In genomic region chr14:75527464-75528190, GRCm38 (mm10) we compare ENCODE assay signal across 8 mouse cellular contexts.
DNase-seq lines count a peak whose midpoint lies in the region; ATAC-seq lines count a peak whose summit lies in the region.

No protein-coding gene starts in this region.

- H3K36me3 ChIP-seq in neural tube, embryonic 12.5 days = no peaks in the 10 kb centered on the region
- H3K36me3 ChIP-seq in stomach, embryonic 15.5 days = no peaks in the 10 kb centered on the region

- H3K4me3 ChIP-seq in neural tube, embryonic 12.5 days = no peak overlapping the region
- H3K4me3 ChIP-seq in stomach, embryonic 15.5 days (replicated peaks) = no peak overlapping the region

- no peak overlapping the region for H3K9ac ChIP-seq in neural tube, embryonic 12.5 days
- H3K9ac ChIP-seq in stomach, embryonic 15.5 days = no peak overlapping the region

- no peaks in the 10 kb centered on the region for H3K27me3 ChIP-seq in neural tube, embryonic 12.5 days (replicated peaks)
- H3K27me3 ChIP-seq in stomach, embryonic 15.5 days (replicated peaks) = no peaks in the 10 kb centered on the region

- no peak for DNase-seq in neural tube, embryonic 10.5 days (ENCODE audit: extremely low spot score, low spot score)
- DNase-seq in cerebellum, adult 11-12 months = peak; percentile 91
- DNase-seq in gastrocnemius, adult 18-20 months (ENCODE audit: low spot score) = peak; percentile 2
- DNase-seq in kidney, postnatal 4 days = peak; percentile 69 to 78
- peak; percentile 4 for DNase-seq in lung, postnatal 36 days

- H3K4me2 ChIP-seq in neural tube, embryonic 12.5 days (replicated peaks) = no peak overlapping the region
- no peak overlapping the region for H3K4me2 ChIP-seq in stomach, embryonic 15.5 days

- H3K27ac ChIP-seq in neural tube, embryonic 12.5 days = no peak overlapping the region
- H3K27ac ChIP-seq in stomach, embryonic 15.5 days = no peak overlapping the region

- no peaks in the 10 kb centered on the region for H3K9me3 ChIP-seq in neural tube, embryonic 12.5 days
- no peaks in the 10 kb centered on the region for H3K9me3 ChIP-seq in stomach, embryonic 15.5 days

- H3K4me1 ChIP-seq in neural tube, embryonic 12.5 days = peaks cover 29% of the 10 kb centered on the region
- peaks cover 13% of the 10 kb centered on the region for H3K4me1 ChIP-seq in stomach, embryonic 15.5 days

- WGBS in neural tube, embryonic 12.5 days = 67% methylated on average over 10 of the region's 10 CpGs
- WGBS in stomach, embryonic 15.5 days = 56% methylated on average over 10 of the region's 10 CpGs

- ATAC-seq in neural tube, embryonic 12.5 days (ENCODE audit: low FRiP score, low read depth) = peak; percentile 74
- ATAC-seq in stomach, embryonic 15.5 days (ENCODE audit: insufficient read depth, low FRiP score, low read depth) = 0 out of 2 replicates have a peak, but pooled peaks have one; percentile 35
- no peak for ATAC-seq in erythroid progenitor cell, adult 5-6 weeks (replicated peaks; ENCODE audit: low FRiP score, poor library complexity, severe bottlenecking)
